Mouse (Mus musculus): ENCODE data around the gene Doxl2.
"Not testable (repeated sequence)": the region's sequence is repeated elsewhere in the genome, so short reads cannot be mapped to it uniquely, and the experiment has no call there.

The Doxl2 gene

DNA sequence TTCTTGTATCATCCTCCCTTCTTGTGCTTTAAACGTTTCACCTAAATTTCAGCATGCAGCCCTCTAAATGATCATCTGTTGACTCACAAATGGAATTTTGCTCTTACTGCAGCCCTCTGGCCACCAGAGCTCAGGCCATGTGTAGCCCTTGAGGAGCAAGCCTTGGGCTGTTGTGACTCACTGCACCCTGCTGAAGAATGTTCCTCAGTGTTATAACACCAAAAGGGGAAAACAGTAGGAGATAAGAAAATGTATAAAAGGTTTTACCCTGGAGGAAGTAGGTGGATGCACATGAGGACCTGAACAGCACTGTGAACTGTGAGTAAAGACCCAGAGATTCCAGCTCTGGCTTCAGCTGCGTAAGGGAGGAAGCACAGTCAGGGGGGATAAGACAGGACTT, at the start of gene Doxl2:
Gene Doxl2, plus strand, starts transcription at position 301 of the 400 bp plus-strand sequence.
- no peak for DNase-seq

DNA sequence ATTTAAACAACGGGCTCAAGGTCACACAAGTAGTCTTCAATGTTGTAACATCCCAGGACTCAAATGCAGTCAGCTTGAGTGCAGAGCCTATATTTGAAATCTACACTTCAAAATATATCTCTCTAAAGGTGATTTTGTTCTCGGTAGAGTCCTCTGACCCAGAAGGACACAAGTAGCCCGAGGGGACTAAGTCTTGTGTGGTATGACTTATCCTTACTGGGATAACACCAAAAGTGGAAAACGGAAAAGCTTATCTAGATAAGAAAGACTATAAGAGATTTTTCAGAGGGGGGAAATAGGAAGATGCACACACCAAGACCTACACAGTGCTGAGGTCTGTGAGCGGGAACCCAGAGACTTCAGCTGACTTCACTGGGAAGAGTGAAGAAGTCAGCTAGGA, 45.2 kb upstream of the Doxl2 start, which contains the start of gene 1600015I10Rik:
Gene 1600015I10Rik, plus strand, starts transcription at position 301 of the 400 bp plus-strand sequence.
- DNase-seq, result no peak

DNA sequence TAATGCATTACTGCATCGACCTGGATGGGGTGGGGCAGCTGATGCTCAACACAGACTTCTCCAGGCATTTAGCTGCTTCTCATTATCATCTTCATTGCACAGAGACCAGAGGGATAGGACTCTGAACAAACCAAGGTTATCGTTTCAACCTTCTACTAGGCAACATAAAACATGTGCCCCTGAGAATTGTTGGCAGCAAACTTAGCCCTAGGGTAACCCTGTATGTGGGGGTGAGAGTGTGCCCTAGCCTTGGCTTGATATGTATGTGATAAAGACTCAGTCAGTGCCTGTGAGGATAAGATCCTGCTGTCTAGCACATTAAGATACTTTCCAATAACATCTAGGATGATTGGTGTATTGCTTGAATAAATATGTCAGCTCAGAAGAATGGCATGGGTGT, 25.2 kb upstream of the Doxl2 start:
- no peak for DNase-seq

DNA sequence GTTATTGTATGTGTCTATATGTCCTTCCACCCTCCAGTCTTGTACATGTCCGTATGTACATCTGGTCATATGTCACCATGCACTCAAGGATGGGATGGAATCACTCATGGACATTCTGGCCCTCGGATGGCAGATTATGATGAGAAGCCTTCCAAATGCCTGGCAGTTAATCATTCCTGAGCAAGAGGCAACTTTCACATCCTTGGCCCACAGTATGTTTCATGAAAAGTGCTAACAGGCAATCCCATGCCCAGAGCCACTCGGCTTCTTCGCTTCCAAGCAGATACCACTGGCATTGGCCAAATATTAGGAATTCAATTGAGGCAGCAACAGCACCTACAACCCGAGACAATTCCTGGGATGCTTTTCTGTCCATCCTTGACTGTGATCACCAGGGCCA, 24.1 kb upstream of the Doxl2 start:
- DNase-seq, result no peak

DNA sequence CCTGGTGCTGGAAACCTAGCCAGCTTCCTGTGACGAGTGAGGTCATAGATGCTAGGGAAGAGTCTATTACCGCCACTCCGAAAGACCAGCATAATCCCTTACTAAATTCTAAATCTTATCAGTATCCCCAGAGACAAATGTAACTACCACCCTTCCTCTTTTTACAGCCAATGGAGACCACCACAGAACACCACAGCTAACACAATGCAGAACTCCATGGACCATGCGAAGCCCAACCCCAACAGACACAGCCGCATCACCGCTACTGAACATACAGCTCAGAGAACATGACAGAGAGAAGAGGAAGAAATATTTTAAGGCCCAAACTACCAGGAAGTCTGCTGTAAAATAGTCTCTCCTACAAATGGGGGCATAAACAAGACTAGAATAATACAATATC, 23.1 kb upstream of the Doxl2 start:
- DNase-seq, result no peak

DNA sequence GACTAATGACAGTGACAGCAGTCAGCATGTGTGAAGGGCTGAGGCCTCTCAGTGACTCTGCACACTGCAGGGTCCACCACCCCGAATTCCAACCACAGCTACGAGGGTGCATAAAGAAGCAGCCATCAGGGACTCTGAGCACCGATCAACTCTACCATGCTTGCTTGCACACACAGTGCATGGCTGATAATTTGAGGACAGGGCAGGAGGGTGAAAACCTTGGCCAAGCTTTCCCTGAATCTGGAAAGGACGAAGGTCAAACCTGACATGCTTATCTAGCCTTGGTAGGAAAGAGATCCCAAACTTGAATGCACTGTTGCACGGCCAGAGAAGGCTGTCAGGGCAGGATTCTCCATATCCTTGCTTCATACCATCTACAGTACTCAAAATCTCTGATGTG, 21.5 kb upstream of the Doxl2 start:
- DNase-seq, result no peak

DNA sequence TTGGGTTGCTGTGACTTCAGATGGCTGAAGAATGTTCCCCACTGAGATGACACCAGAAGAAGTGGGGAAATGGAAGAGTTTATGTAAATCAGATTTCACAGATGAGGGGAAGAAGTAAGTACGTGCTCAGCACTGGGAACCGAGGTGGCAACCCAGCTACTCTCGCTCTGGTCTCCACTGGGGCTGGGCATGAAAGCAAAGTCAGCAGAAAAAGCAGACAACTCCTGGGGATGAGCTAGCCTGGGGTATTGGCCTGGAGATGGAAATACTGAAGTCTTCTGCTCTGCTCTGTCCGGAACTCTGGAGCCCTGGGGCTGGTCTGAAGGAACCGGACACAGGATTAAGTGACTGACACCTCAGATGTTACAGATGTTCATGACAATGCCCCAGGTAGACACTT, 20.6 kb upstream of the Doxl2 start:
- DNase-seq, result no peak

DNA sequence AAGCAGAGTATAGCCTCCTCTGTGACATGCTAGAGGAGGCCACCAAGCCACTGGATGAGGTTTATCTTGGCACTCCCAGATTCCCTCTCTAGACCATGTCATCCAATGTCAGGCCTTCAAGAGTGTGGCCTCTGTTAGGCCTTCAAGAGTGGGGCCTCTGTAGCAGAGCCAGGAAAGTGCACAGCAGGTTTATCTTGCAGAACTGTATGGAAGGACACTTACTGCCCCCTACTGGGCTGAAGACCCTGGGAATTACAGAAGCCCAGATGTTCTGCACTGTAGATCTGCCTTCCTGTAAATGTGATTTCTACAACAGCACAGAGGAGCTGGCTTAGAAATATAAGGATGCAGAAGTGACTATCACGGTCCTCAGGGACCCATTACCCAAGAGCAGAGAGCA, 19.8 kb upstream of the Doxl2 start:
- DNase-seq, result peak; percentile 56

DNA sequence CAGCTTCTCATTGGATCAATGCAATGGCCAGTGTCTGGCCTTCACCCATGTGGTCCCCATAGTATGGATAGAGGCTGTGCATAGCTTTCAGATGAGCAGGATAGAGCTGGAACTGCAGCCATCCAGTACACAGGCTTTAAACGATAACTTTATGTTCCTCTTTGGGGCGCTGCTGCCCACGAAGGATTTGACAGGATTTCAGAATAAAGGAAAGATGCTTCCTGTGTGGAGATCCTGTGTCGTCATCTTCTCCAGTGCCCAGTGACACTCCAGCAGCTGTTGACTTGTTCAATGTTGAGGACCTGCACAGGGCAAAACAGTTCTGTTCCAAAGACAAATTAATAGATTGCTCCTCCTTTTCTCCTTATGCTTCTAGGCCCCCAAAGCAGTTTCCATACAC, 18.0 kb upstream of the Doxl2 start:
- DNase-seq, result no peak

DNA sequence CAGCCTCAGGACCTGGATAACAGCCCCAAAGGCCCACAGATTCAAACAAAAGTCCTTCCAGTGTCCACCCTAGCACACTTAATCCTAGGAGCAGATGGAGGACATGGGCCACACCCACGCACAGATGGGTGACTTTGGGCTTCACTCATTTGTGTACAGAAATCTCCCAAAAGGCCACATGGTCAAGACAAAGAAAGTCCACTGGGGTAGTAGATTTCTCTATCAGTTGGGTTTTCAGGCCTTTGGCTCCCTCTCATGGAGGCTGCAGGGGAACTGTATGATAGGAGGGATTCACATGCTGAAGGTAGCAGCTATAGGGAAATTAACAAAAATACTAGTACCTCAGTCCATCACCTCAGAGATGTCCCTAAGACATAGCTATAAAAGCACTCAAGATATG, 16.7 kb upstream of the Doxl2 start:
- peak; percentile 27 for DNase-seq

DNA sequence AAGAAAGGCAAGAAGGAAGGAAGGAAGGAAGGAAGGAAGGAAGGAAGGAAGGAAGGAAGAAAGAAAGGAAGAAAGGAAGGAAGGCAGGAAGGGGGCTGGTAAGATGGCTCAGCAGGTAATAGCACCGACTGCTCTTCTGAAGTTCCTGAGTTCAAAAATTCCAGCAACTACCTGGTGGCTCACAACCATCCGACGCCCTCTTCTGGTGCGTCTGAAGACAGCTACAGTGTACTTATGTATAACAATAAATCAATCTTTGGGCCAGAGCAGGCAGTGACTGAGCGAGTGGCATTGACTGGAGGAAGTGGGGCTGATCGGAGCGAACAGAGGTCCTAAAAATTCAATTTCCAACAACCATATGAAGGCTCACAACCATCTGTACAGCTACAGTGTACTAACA, 15.6 kb upstream of the Doxl2 start:
- peak; percentile 23 for DNase-seq

DNA sequence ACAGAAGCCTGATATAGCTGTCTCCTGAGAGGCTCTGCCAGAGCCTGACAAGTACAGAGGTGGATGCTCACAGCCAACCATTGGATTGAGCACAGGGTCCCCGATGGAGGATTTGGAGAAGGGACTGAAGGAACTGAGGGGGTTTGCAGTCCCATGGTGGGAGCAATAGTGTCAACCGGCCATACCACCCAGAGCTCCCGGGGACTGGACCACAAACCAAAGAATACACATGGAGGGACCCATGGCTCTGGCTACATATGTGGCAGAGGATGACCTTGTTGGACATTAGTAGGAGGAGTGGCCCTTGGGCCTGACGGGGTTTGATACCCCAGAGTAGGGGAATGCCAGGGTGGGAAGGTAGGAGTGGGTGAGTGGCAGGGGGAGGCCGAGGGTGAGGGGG, 8.1 kb upstream of the Doxl2 start:
- DNase-seq, result not testable (repeated sequence)

DNA sequence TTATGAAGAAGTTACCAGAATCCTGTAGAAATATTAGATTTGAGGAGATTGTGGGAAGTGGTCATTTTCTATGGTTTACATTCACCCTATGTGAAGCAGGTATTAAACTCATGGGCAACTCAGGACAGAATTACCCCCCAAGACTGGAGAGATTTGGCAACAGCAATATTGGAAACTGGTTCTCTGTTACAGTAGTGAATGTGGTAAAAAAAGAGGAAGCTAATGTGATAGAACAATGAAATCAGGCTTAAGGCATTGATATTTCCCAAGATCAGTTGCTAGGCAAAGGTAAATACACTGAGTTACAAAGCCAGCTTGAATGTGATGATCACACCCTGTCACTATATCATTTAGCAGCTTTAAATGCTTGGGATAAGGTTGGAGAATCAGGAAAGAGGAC, 6.9 kb upstream of the Doxl2 start:
- no peak for DNase-seq

DNA sequence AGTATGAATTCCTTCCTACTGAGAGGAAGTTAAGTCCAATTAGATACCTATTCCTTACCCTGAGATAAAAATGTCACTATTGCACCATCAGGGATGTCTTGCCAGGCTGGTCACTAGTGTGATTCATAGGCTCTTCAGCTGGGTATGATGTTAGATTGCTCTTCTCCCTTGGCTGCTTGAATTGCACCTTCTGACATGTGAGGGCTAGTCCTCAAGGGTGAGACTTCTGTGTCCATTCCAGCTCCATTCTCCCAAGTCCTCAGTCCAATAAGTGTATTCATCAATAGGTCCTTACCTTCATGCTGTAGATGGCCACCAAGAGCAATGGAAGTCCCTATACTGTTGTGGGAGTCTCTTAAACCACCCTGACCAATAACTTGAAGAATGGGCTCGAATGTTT, 4.9 kb downstream of the Doxl2 start:
- no peak for DNase-seq

DNA sequence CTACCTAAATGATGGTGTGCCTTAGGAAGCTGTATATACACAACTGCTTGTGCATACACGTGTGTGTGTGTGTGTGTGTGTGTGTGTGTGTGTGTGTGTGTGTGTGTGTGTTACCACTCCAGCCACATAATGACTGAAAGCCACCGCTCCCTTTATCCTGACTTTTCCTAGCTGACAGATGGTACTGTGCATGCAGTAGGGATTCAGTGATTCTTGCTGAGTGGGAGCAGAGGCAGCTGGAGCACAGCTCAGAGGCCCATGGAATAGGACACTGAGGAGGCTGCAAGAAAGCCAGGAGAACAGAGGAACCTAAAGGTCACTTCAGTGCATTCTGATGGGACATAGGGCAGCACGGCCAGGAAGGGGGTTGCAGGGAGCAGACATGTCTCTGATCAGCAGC, 7.5 kb downstream of the Doxl2 start:
- no peak for DNase-seq

DNA sequence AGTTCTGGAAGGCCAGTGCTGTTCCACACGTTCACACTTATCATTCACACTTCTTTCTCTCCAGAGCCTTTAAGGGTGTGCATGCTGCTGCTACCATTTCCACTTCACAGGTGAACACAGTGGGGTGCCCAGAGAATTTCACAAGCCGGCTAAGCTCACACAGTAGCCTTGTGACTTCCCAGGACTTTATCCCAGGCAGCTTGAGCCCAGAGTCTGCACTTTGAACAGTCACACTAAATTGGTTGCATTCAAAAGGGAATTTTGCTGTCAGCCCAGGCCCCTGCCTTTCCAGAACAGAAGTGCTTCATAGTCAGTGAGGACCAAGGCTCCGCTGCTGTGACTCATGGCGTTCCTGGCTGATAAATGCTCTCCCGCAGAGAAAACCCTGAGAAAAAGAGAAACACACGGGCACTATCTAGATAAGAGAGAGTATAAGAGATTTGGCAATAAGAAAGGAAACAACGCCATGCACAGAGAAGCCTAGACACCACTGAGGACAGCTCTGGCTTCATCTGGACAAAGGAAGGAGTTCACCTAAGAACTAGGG, 11.8 kb downstream of the Doxl2 start, which contains the start of gene Svs1:
Gene Svs1, plus strand, starts transcription at position 418 of the 547 bp plus-strand sequence.
- peak; percentile 1 for DNase-seq

DNA sequence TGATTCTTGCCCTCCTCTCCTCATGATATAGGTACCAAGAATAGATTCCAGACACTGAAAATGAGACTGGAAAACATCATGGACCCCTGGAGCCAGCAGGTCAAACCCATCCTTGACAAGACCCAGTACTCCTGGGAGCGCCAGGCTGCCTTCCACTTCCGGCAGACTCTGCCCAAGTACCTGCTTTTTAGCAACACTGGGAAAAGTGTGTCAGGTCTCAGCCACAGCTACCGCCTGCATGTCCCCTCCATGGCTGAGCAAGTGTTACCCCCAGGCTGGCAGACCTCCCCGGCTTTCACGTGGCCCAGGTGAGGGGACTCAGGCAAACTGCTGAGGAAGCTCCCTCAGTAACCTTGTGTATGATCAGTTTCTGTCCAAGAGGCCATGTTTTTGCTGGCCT, 15.2 kb downstream of the Doxl2 start:
- no peak for DNase-seq

DNA sequence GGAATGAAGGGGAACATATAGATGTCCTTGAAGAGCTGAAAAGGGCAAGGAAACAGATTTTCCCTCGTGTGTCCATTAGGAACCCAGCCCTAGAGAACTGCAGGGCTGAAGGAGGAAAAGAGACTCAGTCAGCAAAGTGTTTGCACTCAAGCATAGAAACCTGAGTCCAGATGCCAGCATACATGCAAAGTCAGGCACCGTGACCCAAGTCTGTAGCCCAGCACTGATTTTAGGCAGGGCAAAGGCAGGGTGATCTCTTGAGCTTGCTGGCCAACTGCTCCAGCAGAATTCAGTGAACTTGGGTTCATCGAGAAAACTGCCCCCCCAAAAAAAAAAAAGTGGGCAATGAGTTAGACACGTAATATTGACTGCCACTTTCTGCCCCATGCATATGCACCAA, 17.2 kb downstream of the Doxl2 start:
- no peak for DNase-seq

DNA sequence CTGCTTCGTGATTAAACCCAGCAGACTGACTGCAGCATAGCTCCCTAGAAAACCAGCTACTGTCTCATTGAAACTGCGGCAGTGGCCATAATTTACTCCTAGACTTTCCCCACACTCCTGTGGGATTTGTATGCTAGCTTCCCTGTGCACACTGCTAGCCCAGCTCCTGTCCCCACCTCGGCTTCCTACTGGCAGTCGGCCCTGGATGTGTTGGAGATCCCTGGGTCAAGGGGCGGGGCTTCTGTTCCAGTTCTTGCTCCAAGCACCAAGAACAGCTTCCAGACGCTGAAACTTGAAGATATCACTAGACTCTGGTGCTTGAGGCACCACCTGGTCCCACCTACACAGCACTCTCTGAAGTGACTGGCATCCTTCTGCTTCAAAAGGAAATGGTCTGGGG, 23.4 kb downstream of the Doxl2 start:
- DNase-seq, result no peak

DNA sequence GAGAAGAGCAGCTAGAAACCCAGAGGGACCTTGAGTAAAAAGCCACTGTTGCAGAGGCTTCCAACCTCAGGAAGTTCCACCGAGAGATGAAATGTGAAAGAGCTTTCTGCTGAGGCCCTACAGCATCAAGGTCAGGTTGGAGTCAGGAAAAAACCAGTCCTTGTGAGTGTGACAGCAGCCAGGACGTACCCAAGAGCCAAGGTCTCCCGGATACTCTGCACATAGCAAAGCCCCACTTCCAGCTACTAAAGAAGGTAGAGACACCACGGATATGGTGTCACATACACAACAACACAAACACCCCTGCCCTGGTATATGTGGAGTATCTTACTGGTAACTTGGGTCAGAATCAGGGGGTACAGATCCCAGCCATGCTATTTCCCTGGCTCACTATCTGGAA, 24.0 kb downstream of the Doxl2 start:
- DNase-seq, result no peak

DNA sequence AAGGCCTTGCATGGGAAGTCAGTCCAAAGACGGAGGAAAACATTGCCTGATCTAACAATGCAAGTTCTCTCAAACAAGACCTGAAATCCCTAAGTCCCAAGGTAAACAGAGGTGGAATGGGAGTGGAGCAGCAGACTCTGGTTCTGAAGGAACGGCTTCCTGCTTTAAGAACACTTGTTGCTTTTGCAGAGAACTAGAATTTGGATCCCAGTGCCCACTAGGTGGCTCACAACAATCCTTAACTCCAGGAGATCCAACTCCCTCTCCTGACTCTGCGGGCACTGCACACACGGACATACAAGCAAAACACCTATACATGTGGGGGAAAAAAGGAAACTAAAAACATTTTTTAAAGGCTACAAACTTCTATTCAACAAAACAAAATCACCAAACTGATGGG, 28.6 kb downstream of the Doxl2 start:
- peak; percentile 28 for DNase-seq

DNA sequence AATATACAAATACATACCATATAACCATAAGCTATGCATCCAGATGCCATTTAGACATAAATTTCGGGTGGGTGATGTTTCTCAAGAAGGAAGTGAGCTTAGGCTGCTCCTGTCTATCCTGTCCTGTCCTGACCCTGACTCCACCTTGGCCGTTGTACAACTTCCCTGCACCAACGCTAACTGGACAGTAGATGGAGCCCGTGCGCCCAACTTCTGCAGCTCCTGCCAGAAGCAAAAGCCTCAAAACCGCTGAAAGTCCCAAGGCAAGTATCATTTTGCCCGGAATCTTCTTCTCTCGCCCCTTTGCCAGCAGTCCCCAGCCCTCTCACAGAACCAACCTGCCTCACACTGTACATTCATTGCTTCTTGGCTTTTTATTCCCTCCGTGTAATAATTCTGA, 33.2 kb downstream of the Doxl2 start:
- DNase-seq, result peak; percentile 84

DNA sequence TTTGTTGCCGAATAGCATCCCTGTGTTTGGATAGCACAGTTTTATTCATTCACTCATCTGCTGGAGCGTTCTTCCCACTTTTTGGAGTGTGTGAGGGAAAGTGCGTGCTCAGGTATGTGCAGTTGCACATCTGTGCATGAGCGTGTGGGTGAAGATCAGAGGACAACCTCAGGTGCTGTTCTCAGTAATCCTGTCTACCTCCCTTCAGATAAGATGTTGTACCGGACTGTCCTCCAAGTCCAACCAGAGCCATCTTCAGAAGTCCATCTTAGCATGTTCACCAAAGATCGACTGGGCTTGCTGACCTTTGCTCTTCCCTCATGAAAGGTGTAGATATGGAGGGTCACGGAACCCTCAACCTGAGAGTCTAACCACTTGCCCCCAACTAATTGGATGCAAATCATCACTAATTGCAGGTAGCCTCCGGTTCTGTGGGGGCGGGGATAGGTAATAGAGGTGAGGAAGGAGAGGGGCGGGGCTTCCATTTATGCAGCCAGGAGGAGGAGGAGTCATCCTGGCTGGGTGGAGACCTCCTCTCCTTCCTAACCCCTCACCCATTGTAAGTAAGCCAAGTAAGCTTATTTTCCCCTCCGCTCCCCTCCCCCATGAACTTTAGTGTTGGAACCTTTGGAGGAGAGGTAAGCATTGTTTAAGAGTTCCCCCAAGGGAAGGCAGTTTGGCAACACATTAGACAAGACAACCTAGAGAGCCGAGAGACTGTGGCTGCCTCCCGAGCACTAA, 33.8 kb downstream of the Doxl2 start:
- DNase-seq, result peak; percentile 12

DNA sequence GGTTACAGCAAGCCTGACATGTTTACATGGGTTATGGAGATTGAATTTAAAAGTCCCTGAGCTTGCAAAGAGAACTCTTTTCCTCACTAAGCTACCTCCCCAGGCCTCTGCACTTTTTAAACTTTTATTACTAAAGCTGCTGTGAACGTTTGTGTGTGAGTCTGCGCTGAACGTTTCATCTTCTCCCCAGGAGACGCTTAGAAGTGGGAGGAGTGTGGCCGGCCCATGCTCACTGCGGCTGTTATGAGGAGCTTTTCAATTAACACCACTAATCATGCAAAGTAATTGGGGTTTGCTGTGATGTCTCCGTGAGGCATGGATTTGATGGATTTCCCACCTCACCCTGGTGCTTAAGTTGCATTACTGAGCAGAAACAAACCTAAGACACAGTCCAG, 34.4 kb downstream of the Doxl2 start:
- DNase-seq, result peak; percentile 5

DNA sequence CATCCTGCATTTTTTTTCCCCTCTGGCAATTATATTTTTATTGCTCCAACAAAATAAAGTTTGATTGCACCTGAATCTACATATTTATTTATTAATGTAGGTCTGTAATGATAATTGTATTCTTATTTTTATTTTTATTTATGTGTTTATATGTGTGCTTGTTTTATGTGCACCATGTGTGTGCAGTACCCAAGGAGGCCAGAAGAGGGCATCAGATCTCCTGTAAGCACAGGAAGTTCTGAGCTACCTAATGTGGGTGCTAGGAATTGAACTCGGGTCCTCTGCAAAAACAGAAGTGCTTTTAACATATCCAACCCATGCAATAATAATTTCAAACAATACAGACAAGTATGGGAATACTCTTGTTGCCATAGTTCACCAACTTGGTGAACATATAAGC, 34.9 kb downstream of the Doxl2 start:
- DNase-seq, result no peak

Measured in embryo, embryonic 11 days (tissue).